ENCODE assay signal across 16 mouse cellular contexts in the genomic region with DNA sequence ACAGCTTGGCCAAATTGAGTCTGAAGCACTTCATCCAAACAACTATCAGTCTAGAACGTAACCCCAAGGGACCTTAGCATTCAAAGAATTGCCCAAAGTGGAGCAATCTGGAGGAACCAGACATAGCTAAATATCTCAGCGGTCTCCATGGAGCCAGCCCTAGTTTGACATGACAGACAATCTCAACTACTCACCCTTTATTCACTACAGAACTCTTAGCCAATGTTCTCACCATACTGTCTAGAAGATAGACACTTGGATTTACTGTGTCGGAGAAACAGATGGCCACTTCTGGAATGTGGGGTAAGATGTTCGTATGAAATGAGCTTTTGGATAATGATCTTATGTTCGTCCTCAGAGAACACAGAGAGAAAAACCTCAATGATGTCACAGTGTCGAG.
"Had no signal": no experiment of that assay in that cellular context is flagged by ENCODE, and none has a peak within 500 bp of the region (broad histone marks: within the 10 kb centered on the region; RNA-seq: fewer than 3 reads in every experiment).

No protein-coding gene starts in this region.

- H3K4me3 ChIP-seq: kidney, embryonic 15.5 days; limb, embryonic 13.5 days; megakaryocyte, embryonic 14.5 days; midbrain, embryonic 15.5 days; neural tube, embryonic 12.5 days; stomach, embryonic 15.5 days had no signal

- H3K9ac ChIP-seq: kidney, embryonic 15.5 days; limb, embryonic 13.5 days; liver, embryonic 14.5 days; lung, embryonic 14.5 days; midbrain, embryonic 15.5 days; neural tube, embryonic 12.5 days; stomach, embryonic 15.5 days had no signal

- H3K27me3 ChIP-seq: kidney, embryonic 15.5 days; midbrain, embryonic 15.5 days; neural tube, embryonic 12.5 days; stomach, embryonic 15.5 days had no signal

- H3K27ac ChIP-seq: kidney, embryonic 15.5 days; limb, embryonic 13.5 days; liver, embryonic 14.5 days; macrophage; midbrain, embryonic 15.5 days; neural tube, embryonic 12.5 days; stomach, embryonic 15.5 days had no signal

- ATAC-seq: midbrain, embryonic 15.5 days had no signal

- H3K4me1 ChIP-seq: kidney, embryonic 15.5 days; megakaryocyte, embryonic 14.5 days; midbrain, embryonic 15.5 days; neural tube, embryonic 12.5 days; stomach, embryonic 15.5 days had no signal

- DNase-seq: kidney, adult 18-20 months; kidney, postnatal 14 days; left cerebral cortex, postnatal 4 days; lung, embryonic 14.5 days; retina, postnatal 1 day; right cerebral cortex, postnatal 4 days; thymus, postnatal 14 days had no signal

- H3K9me3 ChIP-seq: kidney, embryonic 15.5 days; limb, embryonic 13.5 days; megakaryocyte, embryonic 14.5 days; midbrain, embryonic 15.5 days; neural tube, embryonic 12.5 days; stomach, embryonic 15.5 days had no signal

- H3K4me2 ChIP-seq: kidney, embryonic 15.5 days; limb, embryonic 13.5 days; lung, embryonic 14.5 days; midbrain, embryonic 11.5 days; midbrain, embryonic 15.5 days; neural tube, embryonic 12.5 days; stomach, embryonic 15.5 days had no signal

- H3K36me3 ChIP-seq: kidney, embryonic 15.5 days; midbrain, embryonic 15.5 days; neural tube, embryonic 12.5 days; stomach, embryonic 15.5 days had no signal
